Mouse (Mus musculus): ENCODE measurements around the gene Ebf1. TPM values are rescaled to one million over a fixed set of nuclear protein-coding genes. Genes with fewer than 3 reads are reported as not detected.

Gene Ebf1
- polyA plus RNA-seq, 1 experiment: 0.38 TPM

- Histone ChIP-seq H3K4me3 (replicated peaks) (no peak overlapping the region), H3K9me3 (no peaks in the 10 kb centered on the region), H3K36me3 (replicated peaks; ENCODE audit: low read length) (no peaks in the 10 kb centered on the region), H3K4me1 (no peaks in the 10 kb centered on the region), H3K27me3 (replicated peaks) (peaks cover 4% of the 10 kb centered on the region)
- TF ChIP-seq GATA1 (IDR thresholded peaks at IDR 0.05; ENCODE audit: borderline replicate concordance, low read length) (no peak), FLI1 (IDR thresholded peaks at IDR 0.05; ENCODE audit: low read length) (no peak)
Observed at GRCm38 (mm10) chr11:44696539-44697201, 79.6 kb downstream of the Ebf1 start.

GRCm38 (mm10) chr11:44700181-44700580 lies 83.1 kb downstream of the Ebf1 start:
- Histone ChIP-seq H3K4me3 (replicated peaks) (no peak overlapping the region), H3K36me3 (replicated peaks; ENCODE audit: low read length) (no peaks in the 10 kb centered on the region), H3K4me1 (no peaks in the 10 kb centered on the region), H3K27me3 (replicated peaks) (peaks cover 4% of the 10 kb centered on the region), H3K9me3 (no peaks in the 10 kb centered on the region; the same call in 1 of the 2 replicates)
- TF ChIP-seq FLI1 (IDR thresholded peaks at IDR 0.05; ENCODE audit: low read length): no peak

- Histone ChIP-seq H3K4me1 (no peaks in the 10 kb centered on the region), H3K4me3 (replicated peaks) (no peak overlapping the region), H3K9me3 (no peaks in the 10 kb centered on the region; the same call in 1 of the 2 replicates), H3K36me3 (replicated peaks; ENCODE audit: low read length) (no peaks in the 10 kb centered on the region), H3K27me3 (replicated peaks) (peaks cover 4% of the 10 kb centered on the region)
- TF ChIP-seq GATA1 (IDR thresholded peaks at IDR 0.05; ENCODE audit: borderline replicate concordance, low read length) (no peak), FLI1 (IDR thresholded peaks at IDR 0.05; ENCODE audit: low read length) (no peak)
Observed at GRCm38 (mm10) chr11:44701221-44701810, 84.2 kb downstream of the Ebf1 start.

- no peaks in the 10 kb centered on the region; the same call in 1 of the 2 replicates for H3K9me3 ChIP-seq
- TF ChIP-seq GATA1 (IDR thresholded peaks at IDR 0.05; ENCODE audit: borderline replicate concordance, low read length): no peak
- no peak for TF ChIP-seq FLI1 (IDR thresholded peaks at IDR 0.05; ENCODE audit: low read length)
- no peaks in the 10 kb centered on the region for H3K36me3 ChIP-seq (replicated peaks; ENCODE audit: low read length)
- H3K4me3 ChIP-seq (replicated peaks): no peak overlapping the region
- H3K27me3 ChIP-seq (replicated peaks): peaks cover 2% of the 10 kb centered on the region
- H3K4me1 ChIP-seq: no peaks in the 10 kb centered on the region
Observed at GRCm38 (mm10) chr11:44701864-44702263, 84.7 kb downstream of the Ebf1 start.

GRCm38 (mm10) chr11:44702716-44703486 lies 85.8 kb downstream of the Ebf1 start:
- Histone ChIP-seq H3K4me3 (replicated peaks) (no peak overlapping the region), H3K4me1 (no peaks in the 10 kb centered on the region), H3K36me3 (replicated peaks; ENCODE audit: low read length) (no peaks in the 10 kb centered on the region), H3K9me3 (no peaks in the 10 kb centered on the region; the same call in 1 of the 2 replicates), H3K27me3 (replicated peaks) (no peaks in the 10 kb centered on the region)
- no peak for TF ChIP-seq GATA1 (IDR thresholded peaks at IDR 0.05; ENCODE audit: borderline replicate concordance, low read length)
- no peak for TF ChIP-seq FLI1 (IDR thresholded peaks at IDR 0.05; ENCODE audit: low read length)

GRCm38 (mm10) chr11:44703951-44704350 lies 86.8 kb downstream of the Ebf1 start:
- TF ChIP-seq GATA1 (IDR thresholded peaks at IDR 0.05; ENCODE audit: borderline replicate concordance, low read length) (no peak), FLI1 (IDR thresholded peaks at IDR 0.05; ENCODE audit: low read length) (no peak)
- no peaks in the 10 kb centered on the region for H3K36me3 ChIP-seq (replicated peaks; ENCODE audit: low read length)
- no peaks in the 10 kb centered on the region; the same call in 1 of the 2 replicates for H3K9me3 ChIP-seq
- no peaks in the 10 kb centered on the region for H3K27me3 ChIP-seq (replicated peaks)
- no peak overlapping the region for H3K4me3 ChIP-seq (replicated peaks)
- no peaks in the 10 kb centered on the region for H3K4me1 ChIP-seq

- Histone ChIP-seq H3K27me3 (replicated peaks) (no peaks in the 10 kb centered on the region), H3K36me3 (replicated peaks; ENCODE audit: low read length) (no peaks in the 10 kb centered on the region), H3K9me3 (no peaks in the 10 kb centered on the region; the same call in 1 of the 2 replicates), H3K4me1 (no peaks in the 10 kb centered on the region), H3K4me3 (replicated peaks) (no peak overlapping the region)
- TF ChIP-seq GATA1 (IDR thresholded peaks at IDR 0.05; ENCODE audit: borderline replicate concordance, low read length) (no peak), FLI1 (IDR thresholded peaks at IDR 0.05; ENCODE audit: low read length) (no peak)
Observed at GRCm38 (mm10) chr11:44705811-44706210, 88.7 kb downstream of the Ebf1 start.

GRCm38 (mm10) chr11:44706386-44706785 lies 89.3 kb downstream of the Ebf1 start:
- Histone ChIP-seq H3K4me3 (replicated peaks) (no peak overlapping the region), H3K9me3 (no peaks in the 10 kb centered on the region; the same call in 1 of the 2 replicates), H3K36me3 (replicated peaks; ENCODE audit: low read length) (no peaks in the 10 kb centered on the region), H3K27me3 (replicated peaks) (no peaks in the 10 kb centered on the region), H3K4me1 (no peaks in the 10 kb centered on the region)
- TF ChIP-seq GATA1 (IDR thresholded peaks at IDR 0.05; ENCODE audit: borderline replicate concordance, low read length) (no peak), FLI1 (IDR thresholded peaks at IDR 0.05; ENCODE audit: low read length) (no peak)

- TF ChIP-seq GATA1 (IDR thresholded peaks at IDR 0.05; ENCODE audit: borderline replicate concordance, low read length): no peak
- TF ChIP-seq FLI1 (IDR thresholded peaks at IDR 0.05; ENCODE audit: low read length): no peak
- Histone ChIP-seq H3K36me3 (replicated peaks; ENCODE audit: low read length) (no peaks in the 10 kb centered on the region), H3K9me3 (no peaks in the 10 kb centered on the region; the same call in 1 of the 2 replicates), H3K27me3 (replicated peaks) (no peaks in the 10 kb centered on the region), H3K4me1 (no peaks in the 10 kb centered on the region), H3K4me3 (replicated peaks) (no peak overlapping the region)
Observed at GRCm38 (mm10) chr11:44707381-44708289, 90.5 kb downstream of the Ebf1 start.
